Mouse (Mus musculus): ENCODE data around the gene Igf1. TPM values are rescaled to one million over a fixed set of nuclear protein-coding genes. Genes with fewer than 3 reads are reported as not detected.

Igf1 gene
- polyA plus RNA-seq, 1 experiment from 2014 or later = 85.1 TPM

GRCm38 (mm10) chr10:87973911-87974631 lies 116.0 kb downstream of the Igf1 start:
- no peak overlapping the region for H3K4me2 ChIP-seq (replicated peaks)
- no peak overlapping the region for H3K9ac ChIP-seq
- ATAC-seq (ENCODE audit: insufficient number of reproducible peaks, insufficient read depth, low FRiP score, low TSS enrichment) = no peak
- H3K27me3 ChIP-seq = no peaks in the 10 kb centered on the region
- H3K4me1 ChIP-seq = no peaks in the 10 kb centered on the region
- H3K9me3 ChIP-seq = no peaks in the 10 kb centered on the region
- no peak overlapping the region for H3K27ac ChIP-seq
- H3K4me3 ChIP-seq = no peak overlapping the region
- WGBS = 65% methylated on average over 4 of the region's 4 CpGs
- no peaks in the 10 kb centered on the region for H3K36me3 ChIP-seq

DNA sequence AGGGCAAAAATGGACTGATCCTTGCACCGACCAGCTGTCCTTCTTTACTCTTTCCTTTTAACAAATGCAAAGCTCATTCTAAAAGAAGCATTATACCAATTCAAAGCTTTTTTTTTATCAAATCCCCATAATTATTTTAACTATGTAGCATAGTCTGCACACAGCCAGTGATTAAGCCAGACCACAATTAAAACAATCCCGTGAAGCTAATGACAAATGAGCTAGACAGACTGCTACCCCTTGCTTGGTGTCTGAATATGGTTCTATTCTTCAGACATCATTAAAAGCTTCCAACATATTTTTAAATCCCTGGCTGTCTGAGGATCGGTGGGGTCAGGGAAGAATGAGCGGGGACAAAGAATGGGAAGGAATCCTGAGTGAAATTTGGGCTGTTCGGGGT lies 127.3 kb downstream of the Igf1 start:
- Histone ChIP-seq H3K27me3 (no peaks in the 10 kb centered on the region), H3K9me3 (no peaks in the 10 kb centered on the region), H3K9ac (no peak overlapping the region), H3K4me3 (no peak overlapping the region), H3K4me1 (no peaks in the 10 kb centered on the region), H3K27ac (no peak overlapping the region), H3K36me3 (no peaks in the 10 kb centered on the region), H3K4me2 (replicated peaks) (no peak overlapping the region)
- 82% methylated on average over 5 of the region's 5 CpGs for WGBS
- ATAC-seq (ENCODE audit: insufficient number of reproducible peaks, insufficient read depth, low FRiP score, low TSS enrichment) = no peak

- Histone ChIP-seq H3K4me2 (replicated peaks) (no peak overlapping the region), H3K27ac (no peak overlapping the region), H3K36me3 (no peaks in the 10 kb centered on the region), H3K27me3 (no peaks in the 10 kb centered on the region), H3K4me1 (no peaks in the 10 kb centered on the region), H3K9ac (no peak overlapping the region), H3K4me3 (no peak overlapping the region), H3K9me3 (no peaks in the 10 kb centered on the region)
- no peak for ATAC-seq (ENCODE audit: insufficient number of reproducible peaks, insufficient read depth, low FRiP score, low TSS enrichment)
- 87% methylated on average over 3 of the region's 3 CpGs for WGBS
Observed at GRCm38 (mm10) chr10:87986201-87986600, 128.1 kb downstream of the Igf1 start.

Other genes with a start within 250 kb of the Igf1 start
- gene Pmch, start 232.8 kb downstream of the Igf1 start, polyA plus RNA-seq (2016; fragmentation: Nextera tagmentation; extraction: Ambion mirVana) = 0.46 and 0.76 TPM in 2 replicates

Data from embryonic facial prominence, embryonic 12.5 days (tissue).